Mouse (Mus musculus): ENCODE measurements around the gene Rac2.

Gene Rac2

DNA sequence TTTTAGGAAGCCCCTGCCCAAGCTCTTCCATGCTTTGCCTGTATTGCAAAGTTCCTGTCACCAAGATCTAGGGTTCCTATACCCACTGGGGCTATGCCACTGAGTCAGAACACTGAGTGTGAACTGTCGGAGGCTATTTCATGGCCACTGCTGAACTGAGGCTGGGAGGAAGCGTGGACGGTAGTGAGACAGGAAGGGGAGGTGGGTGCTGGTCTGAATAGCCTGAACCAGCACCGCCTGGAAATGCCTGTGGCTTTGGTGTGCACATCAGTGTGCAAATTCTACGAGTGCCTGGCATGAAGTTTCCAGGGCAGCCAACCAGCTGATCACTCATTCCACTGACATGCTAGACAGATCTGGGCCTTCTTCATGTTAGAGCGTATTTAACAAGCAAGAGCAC, 50.7 kb downstream of the Rac2 start:
- no peak for DNase-seq (ENCODE audit: low read depth in 1 of 2, low spot score in 2 of 2)

- DNase-seq (ENCODE audit: low read depth in 1 of 2, low spot score in 2 of 2) = no peak
Observed at GRCm38 (mm10) chr15:78521331-78521730, 51.3 kb downstream of the Rac2 start.

DNA sequence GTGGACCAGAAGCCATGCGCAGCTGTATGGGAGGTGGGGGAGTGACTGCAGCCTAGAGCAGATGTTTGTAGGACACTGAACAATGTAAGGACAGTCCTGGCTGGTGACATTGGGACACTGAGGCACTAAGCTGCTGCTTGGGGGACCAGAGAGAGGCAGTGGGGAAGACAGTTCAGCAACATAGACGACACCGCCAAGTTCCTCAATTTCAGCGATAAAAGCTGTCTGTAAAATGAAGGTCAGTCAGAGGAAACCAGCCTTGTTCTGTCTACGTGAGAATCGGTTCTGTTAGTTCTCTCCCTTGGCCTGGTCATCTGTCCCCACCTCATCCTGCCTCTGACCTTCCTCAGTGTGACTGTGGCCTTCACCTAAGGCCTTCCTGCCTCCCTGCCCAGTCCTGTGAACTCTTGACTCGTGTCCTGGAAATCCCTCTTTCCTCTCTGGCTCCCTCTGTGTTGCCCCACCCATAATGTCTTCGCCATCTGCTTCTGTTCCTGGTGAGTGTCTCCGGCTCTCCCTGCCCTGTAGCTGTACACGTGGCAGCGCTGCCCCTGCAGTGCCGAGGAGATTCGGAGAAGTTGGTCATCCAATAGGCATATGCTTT, 52.4 kb downstream of the Rac2 start:
- DNase-seq (ENCODE audit: low read depth in 1 of 2, low spot score in 2 of 2) = peak in 1 of 2 experiments; percentile 10

- DNase-seq (ENCODE audit: low read depth in 1 of 2, low spot score in 2 of 2) = no peak
Observed at GRCm38 (mm10) chr15:78518221-78518620, 54.4 kb downstream of the Rac2 start.

GRCm38 (mm10) chr15:78515759-78516158, 56.8 kb downstream of the Rac2 start:
- peak; percentile 18 to 27 for DNase-seq (ENCODE audit: low read depth in 1 of 2, low spot score in 2 of 2)

DNA sequence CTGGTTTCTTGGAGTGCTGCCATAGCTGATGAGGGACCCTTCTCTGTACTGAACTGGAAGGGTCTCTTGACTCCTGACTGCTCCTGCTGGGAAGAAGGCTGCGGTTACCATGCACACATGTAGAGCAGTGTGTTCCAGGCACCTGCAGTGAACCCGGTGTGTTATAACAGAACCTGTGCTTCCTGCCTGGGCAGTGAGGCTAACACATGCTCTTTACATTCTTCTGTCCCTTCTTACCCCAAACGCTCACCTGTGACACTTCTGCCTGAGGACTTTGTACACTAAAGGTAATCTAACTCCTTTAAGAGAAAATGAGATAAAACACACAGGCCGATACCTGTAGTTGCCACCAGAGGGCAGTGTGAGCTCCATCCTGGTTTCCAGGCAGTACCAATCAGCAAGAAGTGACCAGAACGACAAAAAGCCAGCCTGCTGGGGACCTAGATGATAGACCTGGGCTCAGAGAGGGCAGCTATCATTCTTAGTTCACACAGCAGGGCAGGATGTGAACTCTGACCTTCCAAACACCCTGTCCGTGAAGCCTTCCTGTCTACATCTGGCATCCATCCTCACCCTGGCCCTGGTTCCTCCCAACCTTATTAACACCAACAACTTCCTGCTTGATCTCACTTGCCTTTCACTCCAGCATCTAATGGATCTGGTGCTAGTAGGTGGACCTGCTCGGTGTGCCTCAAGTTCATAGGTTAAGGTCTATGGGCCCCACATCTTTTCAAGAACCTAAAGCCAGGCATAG, 58.0 kb downstream of the Rac2 start:
- peak; percentile 34 to 62 for DNase-seq (ENCODE audit: low read depth in 1 of 2, low spot score in 2 of 2)

DNA sequence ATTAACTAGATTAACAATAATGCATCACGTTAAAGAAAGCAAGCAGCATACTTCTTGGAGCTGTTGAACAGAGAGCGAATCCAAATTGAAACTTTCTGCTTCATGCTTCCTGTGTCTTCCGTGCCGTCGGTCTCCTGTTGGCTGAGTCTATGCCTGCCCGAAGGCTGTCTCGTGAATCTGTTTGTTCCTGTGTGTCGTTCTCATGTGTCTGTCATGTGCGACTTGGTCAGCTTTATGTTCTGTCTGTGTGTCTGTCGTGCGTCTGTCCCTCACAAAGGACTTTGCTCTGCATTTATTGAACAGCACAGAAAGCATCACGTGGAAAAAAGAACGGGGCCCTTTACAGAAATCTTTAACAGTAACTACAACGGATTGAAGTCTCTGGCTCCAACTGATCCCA, 59.6 kb downstream of the Rac2 start:
- DNase-seq (ENCODE audit: low read depth in 1 of 2, low spot score in 2 of 2) = no peak

DNA sequence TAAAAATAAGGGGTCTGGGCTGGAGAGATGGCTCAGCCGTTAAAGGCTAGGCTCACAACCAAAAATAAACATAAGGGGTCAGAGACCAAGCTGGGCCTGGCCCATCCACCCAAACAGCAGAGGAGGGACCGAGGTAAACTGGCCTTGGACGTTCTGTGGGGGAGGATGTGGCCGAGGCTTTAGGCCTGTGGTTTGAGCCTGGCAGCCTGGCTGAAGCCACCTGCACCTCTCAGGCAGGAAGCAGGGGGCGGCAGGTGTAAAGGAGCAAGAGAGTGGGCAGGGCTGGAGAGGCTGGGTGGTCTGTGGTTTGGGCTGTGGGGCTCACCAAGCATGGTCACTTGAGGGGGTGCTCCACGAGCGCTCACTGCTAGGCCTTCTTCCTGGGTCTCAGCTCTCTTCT, 60.6 kb downstream of the Rac2 start:
- DNase-seq (ENCODE audit: low read depth in 1 of 2, low spot score in 2 of 2) = no peak

- no peak for DNase-seq (ENCODE audit: low read depth in 1 of 2, low spot score in 2 of 2)
Observed at GRCm38 (mm10) chr15:78510736-78511135, 61.8 kb downstream of the Rac2 start.

DNA sequence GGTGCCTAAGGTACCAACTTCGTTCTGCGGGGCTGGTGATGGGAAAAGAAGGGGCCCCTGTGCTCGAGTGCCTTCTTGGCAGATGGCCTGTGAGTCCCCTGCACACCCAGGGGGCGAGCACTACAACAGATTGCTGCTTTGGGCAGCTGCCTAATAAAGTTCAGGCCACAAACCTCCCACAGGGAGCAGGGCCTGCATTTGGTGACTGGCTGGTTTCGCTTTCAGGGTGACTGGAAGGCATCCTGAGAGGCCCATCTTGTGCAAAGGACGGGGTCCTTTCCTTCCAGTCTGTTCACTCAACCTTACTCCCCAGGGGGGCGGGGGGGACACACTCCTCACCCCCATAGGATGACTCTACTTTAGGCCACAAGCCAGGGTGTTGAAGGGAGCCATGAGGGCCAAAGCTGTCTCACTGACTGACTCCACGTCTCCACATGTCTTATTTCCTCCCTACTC, 62.4 kb downstream of the Rac2 start:
- no peak for DNase-seq (ENCODE audit: low read depth in 1 of 2, low spot score in 2 of 2)

DNA sequence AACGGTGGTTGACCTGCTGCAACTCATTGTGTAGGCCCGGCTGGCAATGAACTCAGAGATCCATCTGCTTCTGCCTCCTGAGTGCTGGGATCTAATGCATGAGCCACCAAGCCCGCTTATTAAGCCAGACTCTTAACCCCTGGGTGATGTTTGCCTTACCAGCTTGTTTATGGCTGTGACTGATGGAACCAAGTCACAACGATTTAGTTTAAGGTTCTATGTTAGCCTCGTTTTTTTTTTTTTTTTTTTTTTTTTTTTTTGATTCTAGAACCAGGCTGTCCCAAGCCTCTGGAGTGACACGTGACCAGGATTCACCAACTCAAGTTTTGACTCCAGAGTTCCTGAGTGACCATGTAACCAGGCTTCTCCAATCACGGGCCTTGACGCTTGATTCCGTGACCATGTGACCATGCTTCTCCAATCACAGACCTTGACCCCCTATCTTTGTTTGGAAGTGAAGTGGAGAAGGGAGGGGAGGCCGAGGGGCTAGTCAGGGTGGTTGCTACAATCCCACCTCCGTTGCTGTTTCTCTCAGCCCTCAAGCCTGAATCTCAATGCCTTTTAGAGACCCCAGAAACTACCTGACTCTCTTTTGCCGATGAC, 63.2 kb downstream of the Rac2 start:
- no peak for DNase-seq (ENCODE audit: low read depth in 1 of 2, low spot score in 2 of 2)
